Mouse (Mus musculus): ENCODE data around the gene Chsy1. TPM values are rescaled to one million over a fixed set of nuclear protein-coding genes. Genes with fewer than 3 reads are reported as not detected.

Gene Chsy1
- polyA plus RNA-seq, 1 experiment from 2014 or later, result 24.4 TPM

DNA sequence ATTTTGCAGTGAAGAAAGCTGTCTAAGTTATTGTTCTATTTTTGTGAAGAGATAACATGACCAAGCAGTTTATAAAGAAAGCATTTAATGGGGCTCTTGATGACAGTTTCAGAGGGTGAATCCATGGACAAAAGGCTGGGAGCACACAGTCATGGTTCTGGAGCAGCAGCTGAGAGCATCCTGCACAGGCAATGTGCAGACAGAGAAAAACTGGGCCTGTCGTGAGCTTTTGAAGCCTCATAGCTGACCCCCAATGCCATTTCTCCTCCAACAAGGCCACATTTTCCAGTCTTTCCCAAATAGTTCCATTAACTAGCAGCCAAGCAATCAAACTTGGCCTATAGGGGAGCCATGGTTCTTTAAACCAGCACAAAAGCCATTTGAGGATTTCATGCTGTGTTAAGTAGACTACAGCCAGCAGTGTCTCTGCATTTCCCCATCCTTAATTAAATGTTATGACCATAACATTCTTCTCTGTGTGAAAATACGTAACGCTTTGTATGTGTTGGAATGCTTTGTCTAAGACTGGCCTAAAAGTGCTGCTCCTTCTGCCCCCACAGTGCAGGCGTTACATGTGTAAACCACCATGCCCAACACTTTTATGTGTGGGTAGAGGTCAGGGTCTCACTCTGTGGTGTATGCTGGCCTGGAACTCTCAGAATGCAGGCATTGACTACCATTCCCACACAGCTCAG lies 18.8 kb downstream of the Chsy1 start:
- Histone ChIP-seq H3K4me2 (no peak overlapping the region), H3K9me3 (no peaks in the 10 kb centered on the region), H3K27ac (no peak overlapping the region), H3K36me3 (peaks cover 55% of the 10 kb centered on the region), H3K4me3 (no peak overlapping the region), H3K27me3 (no peaks in the 10 kb centered on the region), H3K9ac (no peak overlapping the region), H3K4me1 (peaks cover 18% of the 10 kb centered on the region)
- ATAC-seq (ENCODE audit: insufficient number of reproducible peaks, insufficient read depth, low FRiP score, low TSS enrichment, low read depth), result no peak
- 70% methylated on average over 4 of the region's 4 CpGs for WGBS

DNA sequence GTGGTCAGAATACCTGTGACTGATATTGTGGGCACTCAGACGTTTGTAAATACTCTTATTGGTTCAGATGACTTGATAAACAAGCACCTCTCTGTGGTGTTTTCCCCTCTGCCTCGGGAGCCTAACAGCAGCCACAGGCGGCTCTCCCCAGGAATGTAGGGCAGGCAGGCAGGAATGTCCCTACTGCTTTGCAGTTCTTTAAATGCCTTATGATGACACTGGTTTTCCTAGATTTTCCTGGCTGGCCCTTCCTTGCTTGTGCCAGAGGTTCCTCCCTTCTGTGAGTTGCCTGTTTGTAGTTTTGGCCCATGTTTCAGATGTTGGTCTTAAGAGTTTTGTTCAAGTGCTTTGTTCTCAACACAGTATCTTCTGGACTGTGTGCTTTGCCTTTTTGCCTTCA lies 19.5 kb downstream of the Chsy1 start:
- Histone ChIP-seq H3K36me3 (peaks cover 55% of the 10 kb centered on the region), H3K4me3 (no peak overlapping the region), H3K9me3 (no peaks in the 10 kb centered on the region), H3K4me2 (no peak overlapping the region), H3K27me3 (no peaks in the 10 kb centered on the region), H3K9ac (no peak overlapping the region), H3K27ac (no peak overlapping the region), H3K4me1 (peaks cover 18% of the 10 kb centered on the region)
- no peak for ATAC-seq (ENCODE audit: insufficient number of reproducible peaks, insufficient read depth, low FRiP score, low TSS enrichment, low read depth)
- WGBS, result 42% methylated on average over 3 of the region's 3 CpGs

DNA sequence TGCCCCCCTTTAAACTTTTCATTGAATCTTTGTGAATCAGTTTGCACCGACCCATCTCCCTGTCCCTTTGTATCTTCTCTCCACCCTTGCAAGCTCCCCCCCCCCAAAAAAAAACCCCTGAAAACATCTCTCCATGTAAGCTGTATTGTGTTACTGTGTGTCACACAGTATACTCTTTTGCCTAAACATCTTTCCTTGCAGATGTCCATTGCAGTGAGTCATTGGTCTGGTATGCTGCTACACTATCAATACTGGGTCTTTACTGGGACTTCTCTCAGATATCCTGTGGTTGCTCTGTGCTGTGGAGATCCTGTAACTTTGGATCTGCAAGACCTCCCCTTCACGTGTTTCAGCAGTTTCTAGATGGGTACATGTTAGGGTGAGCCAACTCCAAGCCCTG lies 21.0 kb downstream of the Chsy1 start:
- Histone ChIP-seq H3K9ac (no peak overlapping the region), H3K4me2 (no peak overlapping the region), H3K9me3 (no peaks in the 10 kb centered on the region), H3K27ac (no peak overlapping the region), H3K36me3 (peaks cover 51% of the 10 kb centered on the region), H3K4me1 (peaks cover 18% of the 10 kb centered on the region), H3K4me3 (no peak overlapping the region), H3K27me3 (no peaks in the 10 kb centered on the region)
- WGBS, result 91% methylated on average over 2 of the region's 2 CpGs
- ATAC-seq (ENCODE audit: insufficient number of reproducible peaks, insufficient read depth, low FRiP score, low TSS enrichment, low read depth), result no peak

DNA sequence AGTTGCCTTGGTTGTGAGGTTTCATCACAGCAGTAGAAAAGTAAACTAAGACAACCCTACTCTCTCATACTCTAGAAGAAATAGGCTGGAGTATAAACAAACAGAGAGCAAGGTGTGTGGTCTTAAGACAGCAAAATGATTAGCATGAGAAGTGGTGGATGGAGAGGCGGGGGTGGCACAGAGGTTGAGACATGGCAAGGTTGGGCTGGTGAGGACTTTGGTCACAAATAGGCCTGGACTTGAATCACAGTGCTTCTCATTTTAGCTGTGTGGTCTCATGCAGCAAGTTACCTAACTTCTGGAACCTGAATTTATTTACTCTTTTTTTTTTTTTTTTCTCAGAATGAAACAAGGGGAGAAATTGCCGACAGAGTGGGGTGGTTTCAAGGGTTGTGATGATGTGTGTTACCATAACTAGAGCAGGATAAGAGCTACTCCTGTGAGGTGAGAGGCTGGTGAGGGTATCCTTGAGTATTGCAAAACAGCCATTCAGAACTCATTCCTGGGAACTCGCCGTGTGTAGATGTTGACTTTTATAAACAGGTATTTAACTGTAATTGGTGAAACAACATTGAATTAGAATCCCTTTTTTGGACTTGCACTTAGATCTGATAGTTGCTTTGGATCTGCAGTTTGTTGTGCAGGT lies 22.6 kb downstream of the Chsy1 start:
- Histone ChIP-seq H3K4me3 (no peak overlapping the region), H3K27ac (no peak overlapping the region), H3K9ac (no peak overlapping the region), H3K27me3 (no peaks in the 10 kb centered on the region), H3K4me1 (peaks cover 29% of the 10 kb centered on the region), H3K4me2 (no peak overlapping the region), H3K36me3 (peaks cover 35% of the 10 kb centered on the region), H3K9me3 (no peaks in the 10 kb centered on the region)
- no peak for ATAC-seq (ENCODE audit: insufficient number of reproducible peaks, insufficient read depth, low FRiP score, low TSS enrichment, low read depth)
- 85% methylated on average over 4 of the region's 4 CpGs for WGBS

DNA sequence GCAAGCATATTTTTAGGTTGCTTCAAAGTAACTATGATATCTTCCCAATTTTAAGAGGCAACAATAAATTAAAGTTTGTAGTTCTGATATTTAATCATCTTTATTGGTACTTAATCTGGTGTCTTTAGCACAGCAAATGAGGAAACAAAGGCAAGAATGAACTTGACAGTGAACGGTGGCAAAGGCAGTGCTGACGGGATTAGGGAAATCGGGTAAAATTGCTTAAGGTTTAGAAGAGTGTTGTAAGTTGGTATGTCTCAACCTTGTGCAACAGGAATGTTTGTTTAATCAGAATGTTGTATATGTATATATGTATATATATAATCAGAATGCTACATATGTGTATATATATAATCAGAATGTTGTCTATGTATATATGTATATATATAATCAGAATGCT lies 24.8 kb downstream of the Chsy1 start:
- Histone ChIP-seq H3K27ac (no peak overlapping the region), H3K4me1 (peaks cover 21% of the 10 kb centered on the region), H3K9ac (no peak overlapping the region), H3K27me3 (no peaks in the 10 kb centered on the region), H3K9me3 (no peaks in the 10 kb centered on the region), H3K4me2 (no peak overlapping the region), H3K36me3 (peaks cover 23% of the 10 kb centered on the region), H3K4me3 (no peak overlapping the region)
- 82% methylated on average over 3 of the region's 3 CpGs for WGBS
- ATAC-seq (ENCODE audit: insufficient number of reproducible peaks, insufficient read depth, low FRiP score, low TSS enrichment, low read depth), result no peak

DNA sequence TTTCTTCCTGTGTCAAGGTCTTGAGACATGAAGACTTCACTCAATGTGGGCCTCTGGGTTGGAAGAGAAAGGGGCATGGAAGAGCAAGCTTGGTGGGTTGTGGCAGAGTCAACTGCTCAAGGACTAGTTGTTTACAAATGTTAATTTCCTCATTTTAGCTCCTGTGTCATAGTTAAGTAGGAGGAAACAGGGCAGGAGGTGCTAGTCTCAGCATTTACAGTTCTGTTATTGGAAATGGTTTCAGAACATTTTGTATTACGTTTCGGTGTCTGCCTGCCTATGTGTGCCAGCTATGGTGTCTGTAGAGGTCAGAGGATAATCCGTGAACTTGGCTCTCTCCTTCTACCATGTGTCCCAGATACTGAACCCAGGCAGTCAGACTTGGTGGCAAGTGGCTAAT lies 26.3 kb downstream of the Chsy1 start:
- no peaks in the 10 kb centered on the region for H3K9me3 ChIP-seq
- 77% methylated on average over 3 of the region's 3 CpGs for WGBS
- no peak overlapping the region for H3K4me2 ChIP-seq
- no peak overlapping the region for H3K4me3 ChIP-seq
- H3K9ac ChIP-seq, result no peak overlapping the region
- no peaks in the 10 kb centered on the region for H3K27me3 ChIP-seq
- H3K4me1 ChIP-seq, result peaks cover 31% of the 10 kb centered on the region
- peaks cover 24% of the 10 kb centered on the region for H3K36me3 ChIP-seq
- H3K27ac ChIP-seq, result peak overlapping the region; percentile 39
- no peak for ATAC-seq (ENCODE audit: insufficient number of reproducible peaks, insufficient read depth, low FRiP score, low TSS enrichment, low read depth)

DNA sequence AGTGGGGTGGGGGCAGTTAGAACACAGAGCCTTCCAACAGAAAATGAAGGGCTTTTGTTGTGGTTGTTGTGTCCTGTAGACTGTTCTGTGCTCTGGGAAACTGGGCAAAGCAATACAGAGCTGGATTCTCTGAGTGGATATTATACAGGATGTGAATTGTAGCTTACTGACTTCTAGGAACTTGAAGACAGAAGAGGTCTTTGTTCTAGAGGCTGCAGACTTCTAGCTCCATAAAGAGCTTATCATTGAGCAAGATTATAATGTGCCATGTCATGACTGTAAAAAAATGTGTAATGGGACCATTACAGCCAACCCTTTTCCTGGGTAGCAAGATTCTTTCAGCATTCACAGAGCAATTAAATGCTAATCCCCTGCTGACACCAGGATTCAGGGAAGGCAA lies 26.9 kb downstream of the Chsy1 start:
- Histone ChIP-seq H3K9me3 (no peaks in the 10 kb centered on the region), H3K27ac (peak overlapping the region; percentile 39), H3K4me2 (no peak overlapping the region), H3K4me1 (peaks cover 37% of the 10 kb centered on the region), H3K27me3 (no peaks in the 10 kb centered on the region), H3K36me3 (peaks cover 20% of the 10 kb centered on the region), H3K9ac (no peak overlapping the region), H3K4me3 (no peak overlapping the region)
- ATAC-seq (ENCODE audit: insufficient number of reproducible peaks, insufficient read depth, low FRiP score, low TSS enrichment, low read depth), result no peak

DNA sequence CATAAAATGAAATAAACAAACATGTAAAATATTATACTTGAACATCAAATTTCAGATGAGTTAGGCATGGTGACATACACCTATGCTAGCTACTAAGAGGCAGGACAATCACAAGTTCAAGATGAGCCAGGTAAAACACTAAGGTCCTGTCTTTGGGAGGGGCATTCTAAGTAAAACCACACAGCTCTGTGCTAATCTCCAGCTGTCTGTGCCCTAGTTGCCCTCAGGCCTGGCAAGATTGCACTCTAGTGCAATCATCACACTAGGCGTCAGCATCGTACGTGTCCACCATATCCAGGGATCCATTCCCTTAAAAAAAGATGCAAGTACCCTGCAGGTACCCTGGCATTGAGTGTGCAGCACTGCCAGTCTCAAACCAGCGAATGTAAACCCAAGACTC lies 28.0 kb downstream of the Chsy1 start:
- no peak overlapping the region for H3K4me2 ChIP-seq
- ATAC-seq (ENCODE audit: insufficient number of reproducible peaks, insufficient read depth, low FRiP score, low TSS enrichment, low read depth), result no peak
- peaks cover 39% of the 10 kb centered on the region for H3K4me1 ChIP-seq
- H3K27ac ChIP-seq, result no peak overlapping the region
- H3K27me3 ChIP-seq, result no peaks in the 10 kb centered on the region
- no peak overlapping the region for H3K9ac ChIP-seq
- no peak overlapping the region for H3K4me3 ChIP-seq
- H3K9me3 ChIP-seq, result no peaks in the 10 kb centered on the region
- WGBS, result 85% methylated on average over 4 of the region's 4 CpGs
- peaks cover 14% of the 10 kb centered on the region; the same call in 1 of the 2 replicates for H3K36me3 ChIP-seq

DNA sequence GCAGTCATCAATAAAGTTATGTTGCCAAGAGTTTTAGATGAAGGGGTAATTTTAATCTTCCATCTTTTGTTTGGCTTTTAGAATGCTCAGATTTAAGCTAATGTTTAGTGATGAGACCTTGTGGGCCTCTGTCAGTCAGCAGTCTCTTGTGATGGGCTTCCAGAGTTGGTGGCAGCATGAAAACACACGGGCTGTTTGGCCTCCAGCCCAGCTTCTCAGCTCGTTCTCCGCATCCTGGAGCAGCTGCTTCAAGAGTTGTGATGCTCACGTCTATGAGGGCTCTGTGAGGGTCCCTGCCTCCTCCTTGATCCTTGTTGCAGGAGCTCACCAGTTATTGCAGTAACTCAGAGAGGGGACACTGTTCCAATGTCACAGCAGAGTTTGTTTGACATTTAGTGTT lies 29.0 kb downstream of the Chsy1 start:
- no peak overlapping the region for H3K27ac ChIP-seq
- no peaks in the 10 kb centered on the region for H3K9me3 ChIP-seq
- 44% methylated on average over 4 of the region's 4 CpGs for WGBS
- no peak overlapping the region for H3K4me3 ChIP-seq
- no peak overlapping the region for H3K4me2 ChIP-seq
- peaks cover 14% of the 10 kb centered on the region; the same call in 1 of the 2 replicates for H3K36me3 ChIP-seq
- no peak for ATAC-seq (ENCODE audit: insufficient number of reproducible peaks, insufficient read depth, low FRiP score, low TSS enrichment, low read depth)
- no peak overlapping the region for H3K9ac ChIP-seq
- H3K27me3 ChIP-seq, result no peaks in the 10 kb centered on the region
- peaks cover 39% of the 10 kb centered on the region for H3K4me1 ChIP-seq

DNA sequence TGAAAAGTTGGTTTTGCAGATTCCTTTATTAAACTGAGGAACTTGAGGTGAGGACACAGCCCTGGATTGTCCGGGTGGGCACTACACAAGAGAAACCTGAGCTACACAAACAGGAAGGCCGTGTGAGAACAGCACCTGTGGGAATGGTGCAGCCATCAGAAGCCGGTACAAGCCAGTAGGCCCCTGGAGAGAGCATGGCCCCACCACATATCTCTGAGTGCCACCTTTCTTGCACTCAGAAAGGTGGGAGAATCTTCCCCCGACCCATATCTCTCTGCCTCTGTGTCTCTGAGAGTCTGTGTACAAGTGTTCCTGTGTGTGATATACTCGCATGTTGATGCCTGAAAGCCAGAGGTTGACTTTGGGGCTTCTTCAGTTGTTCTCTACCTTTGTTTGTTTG lies 29.6 kb downstream of the Chsy1 start:
- Histone ChIP-seq H3K9me3 (no peaks in the 10 kb centered on the region), H3K4me3 (no peak overlapping the region), H3K4me1 (peaks cover 39% of the 10 kb centered on the region), H3K9ac (no peak overlapping the region), H3K27me3 (no peaks in the 10 kb centered on the region), H3K36me3 (peaks cover 14% of the 10 kb centered on the region; the same call in 1 of the 2 replicates), H3K27ac (no peak overlapping the region), H3K4me2 (no peak overlapping the region)
- WGBS, result 82% methylated on average over 5 of the region's 5 CpGs
- no peak for ATAC-seq (ENCODE audit: insufficient number of reproducible peaks, insufficient read depth, low FRiP score, low TSS enrichment, low read depth)

DNA sequence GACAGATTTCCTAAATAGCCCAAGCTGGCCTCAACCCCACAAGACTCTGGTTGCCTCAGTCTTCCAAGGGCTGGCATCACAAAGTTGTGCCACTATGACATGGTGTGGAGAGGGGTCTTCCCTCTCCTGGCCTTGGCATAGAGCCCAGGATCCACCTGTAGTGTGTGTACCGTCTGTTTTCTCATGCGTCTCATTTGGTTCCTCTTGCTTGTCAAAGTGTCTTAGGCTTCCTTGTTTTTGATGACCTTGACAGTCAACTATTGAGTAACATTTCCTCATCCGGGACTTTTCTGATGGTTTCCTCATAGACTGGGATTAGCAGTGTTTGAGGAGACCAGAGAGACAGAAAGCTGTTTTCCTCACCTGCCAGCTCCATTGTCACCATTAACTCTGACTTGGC lies 30.8 kb downstream of the Chsy1 start:
- peaks cover 34% of the 10 kb centered on the region for H3K4me1 ChIP-seq
- WGBS, result 69% methylated on average over 3 of the region's 3 CpGs
- H3K27ac ChIP-seq, result no peak overlapping the region
- H3K27me3 ChIP-seq, result no peaks in the 10 kb centered on the region
- ATAC-seq (ENCODE audit: insufficient number of reproducible peaks, insufficient read depth, low FRiP score, low TSS enrichment, low read depth), result no peak
- no peaks in the 10 kb centered on the region for H3K9me3 ChIP-seq
- no peak overlapping the region for H3K4me3 ChIP-seq
- H3K4me2 ChIP-seq, result no peak overlapping the region
- H3K36me3 ChIP-seq, result peaks cover 18% of the 10 kb centered on the region; the same call in 1 of the 2 replicates
- no peak overlapping the region for H3K9ac ChIP-seq

DNA sequence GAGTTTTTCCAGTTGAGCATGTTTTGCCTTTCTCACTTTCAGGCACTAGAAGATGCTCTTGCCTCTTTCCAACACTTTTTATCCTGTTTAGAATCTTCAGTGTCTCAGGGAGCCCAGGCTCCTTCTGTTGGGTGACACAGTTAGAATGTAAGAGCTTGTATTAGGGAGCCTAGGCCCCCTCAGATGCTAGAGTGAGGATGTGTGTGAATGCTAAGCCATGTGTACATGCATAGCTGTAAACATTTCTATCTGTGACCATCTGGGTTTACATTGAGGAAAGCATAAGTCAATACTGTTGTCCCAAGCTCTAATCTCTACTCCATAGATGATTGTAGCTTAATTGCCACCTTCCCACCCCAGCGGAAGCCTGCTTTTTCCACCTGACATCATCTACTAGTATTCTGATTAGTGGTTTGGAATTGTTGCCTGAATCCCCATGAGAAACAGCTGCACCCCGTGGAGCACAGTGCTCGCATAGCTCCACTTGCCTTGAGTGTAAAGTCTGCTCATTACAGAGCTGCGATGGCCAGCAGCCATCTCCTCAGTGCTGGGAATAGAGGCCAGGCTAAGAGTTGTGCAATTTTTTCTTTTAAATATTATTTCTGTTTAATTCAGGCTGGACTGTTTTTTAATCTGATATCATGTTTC lies 31.7 kb downstream of the Chsy1 start:
- H3K9me3 ChIP-seq, result no peaks in the 10 kb centered on the region
- ATAC-seq (ENCODE audit: insufficient number of reproducible peaks, insufficient read depth, low FRiP score, low TSS enrichment, low read depth), result no peak

More for the DNA sequence above, 31.7 kb downstream of the Chsy1 start:
- H3K4me1 ChIP-seq, result peaks cover 24% of the 10 kb centered on the region
- H3K4me2 ChIP-seq, result no peak overlapping the region
- no peaks in the 10 kb centered on the region for H3K27me3 ChIP-seq
- WGBS, result 53% methylated on average over 4 of the region's 4 CpGs
- H3K9ac ChIP-seq, result no peak overlapping the region
- peaks cover 18% of the 10 kb centered on the region; the same call in 1 of the 2 replicates for H3K36me3 ChIP-seq
- no peak overlapping the region for H3K27ac ChIP-seq
- no peak overlapping the region for H3K4me3 ChIP-seq

Data from embryonic facial prominence, embryonic 13.5 days (tissue).